Mouse (Mus musculus): Measurements from ENCODE around the gene Glra4.

- TF ChIP-seq CTCF (IDR thresholded peaks at IDR 0.05; ENCODE audit: low read depth) (no peak), EP300 (IDR thresholded peaks at IDR 0.05; ENCODE audit: low read depth) (no peak)
Observed at GRCm38 (mm10) chrX:136825016-136825415, 45.1 kb upstream of the Glra4 start.
